Mouse (Mus musculus): ENCODE results near the gene Prodh2. TPM values are rescaled to one million over a fixed set of nuclear protein-coding genes. Genes with fewer than 3 reads are reported as not detected.

The Prodh2 gene
- total RNA-seq, 1 experiment, result 0.80 TPM

- H3K4me1 ChIP-seq (ENCODE audit: control insufficient read depth in 2 of 2, insufficient read depth in 2 of 2, low read length in 2 of 2, poor library complexity in 1 of 2), result peaks cover under 1 to 6% of the 10 kb centered on the region in 2 experiments; a peak in 2 of 4 replicates
- in situ Hi-C loops (cut with MboI; ENCODE audit: low sequenced_read_pairs in 2 of 2, unreplicated experiment in 2 of 2), result no loop called here
- no peaks in the 10 kb centered on the region for H3K36me3 ChIP-seq (ENCODE audit: control insufficient read depth, insufficient read depth, low read length, poor library complexity, severe bottlenecking)
- no peak for TF ChIP-seq ZNF384 (IDR thresholded peaks at IDR 0.05; ENCODE audit: low read depth, low read length)
- no peak for TF ChIP-seq ZC3H11A (IDR thresholded peaks at IDR 0.05; ENCODE audit: borderline replicate concordance, low read depth, low read length)
- TF ChIP-seq MAFK (IDR thresholded peaks at IDR 0.05; ENCODE audit: insufficient read depth, low read depth, low read length), result no peak
- TF ChIP-seq HCFC1 (IDR thresholded peaks at IDR 0.05; ENCODE audit: borderline replicate concordance, insufficient read depth, low read length), result no peak
- TF ChIP-seq CHD2 (IDR thresholded peaks at IDR 0.05; ENCODE audit: low read depth, low read length), result no peak
- no peak overlapping the region for H3K4me3 ChIP-seq (ENCODE audit: insufficient read depth in 1 of 2, low read depth in 1 of 2, low read length in 2 of 2, poor library complexity in 1 of 2, severe bottlenecking in 1 of 2)
- no peak overlapping the region for H3K9ac ChIP-seq (ENCODE audit: insufficient read depth, low read depth, low read length, poor library complexity, severe bottlenecking)
- no peak overlapping the region for H3K27ac ChIP-seq (ENCODE audit: insufficient read depth, low read depth, low read length, poor library complexity, severe bottlenecking)
- H3K9me3 ChIP-seq (ENCODE audit: control insufficient read depth, insufficient read depth, low read depth, low read length), result no peaks in the 10 kb centered on the region
- DNase-seq (ENCODE audit: low read depth, low spot score), result no peak
Observed at GRCm38 (mm10) chr7:30520856-30521255, 27.4 kb downstream of the Prodh2 start.

- Histone ChIP-seq H3K27ac (ENCODE audit: insufficient read depth, low read depth, low read length, poor library complexity, severe bottlenecking) (no peak overlapping the region), H3K4me3 (ENCODE audit: insufficient read depth in 1 of 2, low read depth in 1 of 2, low read length in 2 of 2, poor library complexity in 1 of 2, severe bottlenecking in 1 of 2) (no peak overlapping the region), H3K36me3 (ENCODE audit: control insufficient read depth, insufficient read depth, low read length, poor library complexity, severe bottlenecking) (no peaks in the 10 kb centered on the region), H3K9ac (ENCODE audit: insufficient read depth, low read depth, low read length, poor library complexity, severe bottlenecking) (no peak overlapping the region), H3K4me1 (ENCODE audit: control insufficient read depth in 2 of 2, insufficient read depth in 2 of 2, low read length in 2 of 2, poor library complexity in 1 of 2) (peaks cover 1 to 16% of the 10 kb centered on the region in 2 experiments; a peak in 2 of 4 replicates), H3K9me3 (ENCODE audit: control insufficient read depth, insufficient read depth, low read depth, low read length) (no peaks in the 10 kb centered on the region)
- TF ChIP-seq MAFK (IDR thresholded peaks at IDR 0.05; ENCODE audit: insufficient read depth, low read depth, low read length), result no peak
- no peak for TF ChIP-seq ZNF384 (IDR thresholded peaks at IDR 0.05; ENCODE audit: low read depth, low read length)
- TF ChIP-seq ZC3H11A (IDR thresholded peaks at IDR 0.05; ENCODE audit: borderline replicate concordance, low read depth, low read length), result no peak
- TF ChIP-seq CHD2 (IDR thresholded peaks at IDR 0.05; ENCODE audit: low read depth, low read length), result no peak
- no peak for TF ChIP-seq HCFC1 (IDR thresholded peaks at IDR 0.05; ENCODE audit: borderline replicate concordance, insufficient read depth, low read length)
- in situ Hi-C loops (cut with MboI; ENCODE audit: low sequenced_read_pairs in 2 of 2, unreplicated experiment in 2 of 2), result no loop called here
- DNase-seq (ENCODE audit: low read depth, low spot score), result no peak
Observed at GRCm38 (mm10) chr7:30522871-30523270, 29.4 kb downstream of the Prodh2 start.

GRCm38 (mm10) chr7:30524487-30524886 is 31.1 kb downstream of the Prodh2 start:
- in situ Hi-C loops (cut with MboI; ENCODE audit: low sequenced_read_pairs in 2 of 2, unreplicated experiment in 2 of 2), result no loop called here
- H3K4me3 ChIP-seq (ENCODE audit: insufficient read depth in 1 of 2, low read depth in 1 of 2, low read length in 2 of 2, poor library complexity in 1 of 2, severe bottlenecking in 1 of 2), result no peak overlapping the region
- TF ChIP-seq MAFK (IDR thresholded peaks at IDR 0.05; ENCODE audit: insufficient read depth, low read depth, low read length), result no peak
- no peak for TF ChIP-seq CHD2 (IDR thresholded peaks at IDR 0.05; ENCODE audit: low read depth, low read length)
- TF ChIP-seq HCFC1 (IDR thresholded peaks at IDR 0.05; ENCODE audit: borderline replicate concordance, insufficient read depth, low read length), result no peak
- TF ChIP-seq ZC3H11A (IDR thresholded peaks at IDR 0.05; ENCODE audit: borderline replicate concordance, low read depth, low read length), result no peak
- TF ChIP-seq ZNF384 (IDR thresholded peaks at IDR 0.05; ENCODE audit: low read depth, low read length), result no peak
- H3K27ac ChIP-seq (ENCODE audit: insufficient read depth, low read depth, low read length, poor library complexity, severe bottlenecking), result no peak overlapping the region
- H3K36me3 ChIP-seq (ENCODE audit: control insufficient read depth, insufficient read depth, low read length, poor library complexity, severe bottlenecking), result no peaks in the 10 kb centered on the region
- DNase-seq (ENCODE audit: low read depth, low spot score), result no peak
- H3K4me1 ChIP-seq (ENCODE audit: control insufficient read depth in 2 of 2, insufficient read depth in 2 of 2, low read length in 2 of 2, poor library complexity in 1 of 2), result peaks cover 1 to 12% of the 10 kb centered on the region in 2 experiments; a peak in 2 of 4 replicates
- no peak overlapping the region for H3K9ac ChIP-seq (ENCODE audit: insufficient read depth, low read depth, low read length, poor library complexity, severe bottlenecking)
- H3K9me3 ChIP-seq (ENCODE audit: control insufficient read depth, insufficient read depth, low read depth, low read length), result no peaks in the 10 kb centered on the region

GRCm38 (mm10) chr7:30525954-30526353 is 32.5 kb downstream of the Prodh2 start:
- DNase-seq (ENCODE audit: low read depth, low spot score), result no peak
- H3K9ac ChIP-seq (ENCODE audit: insufficient read depth, low read depth, low read length, poor library complexity, severe bottlenecking), result no peak overlapping the region
- H3K9me3 ChIP-seq (ENCODE audit: control insufficient read depth, insufficient read depth, low read depth, low read length), result no peaks in the 10 kb centered on the region
- H3K4me1 ChIP-seq (ENCODE audit: control insufficient read depth in 2 of 2, insufficient read depth in 2 of 2, low read length in 2 of 2, poor library complexity in 1 of 2), result peaks cover 1 to 12% of the 10 kb centered on the region in 2 experiments; a peak in 2 of 4 replicates
- no peaks in the 10 kb centered on the region for H3K36me3 ChIP-seq (ENCODE audit: control insufficient read depth, insufficient read depth, low read length, poor library complexity, severe bottlenecking)
- H3K4me3 ChIP-seq (ENCODE audit: insufficient read depth in 1 of 2, low read depth in 1 of 2, low read length in 2 of 2, poor library complexity in 1 of 2, severe bottlenecking in 1 of 2), result peak overlapping the region; percentile 35 to 52; a peak in 1 of 4 replicates
- in situ Hi-C loops (cut with MboI; ENCODE audit: low sequenced_read_pairs in 2 of 2, unreplicated experiment in 2 of 2), result no loop called here
- no peak for TF ChIP-seq HCFC1 (IDR thresholded peaks at IDR 0.05; ENCODE audit: borderline replicate concordance, insufficient read depth, low read length)
- no peak for TF ChIP-seq CHD2 (IDR thresholded peaks at IDR 0.05; ENCODE audit: low read depth, low read length)
- no peak for TF ChIP-seq ZNF384 (IDR thresholded peaks at IDR 0.05; ENCODE audit: low read depth, low read length)
- no peak for TF ChIP-seq MAFK (IDR thresholded peaks at IDR 0.05; ENCODE audit: insufficient read depth, low read depth, low read length)
- TF ChIP-seq ZC3H11A (IDR thresholded peaks at IDR 0.05; ENCODE audit: borderline replicate concordance, low read depth, low read length), result no peak
- H3K27ac ChIP-seq (ENCODE audit: insufficient read depth, low read depth, low read length, poor library complexity, severe bottlenecking), result no peak overlapping the region
